Mouse (Mus musculus) urinary bladder, postnatal 4 days (tissue): ENCODE results near the gene Ap1s3.
"Not testable (repeated sequence)": the region's sequence is repeated elsewhere in the genome, so short reads cannot be mapped to it uniquely, and the experiment has no call there.

Experiments used
- DNase-seq, 2 experiments: peaks; one replicate each; pipeline ENCODE4 v3.0.0; 2021 to 2022; ENCODE audit warnings: low spot score in 2 of 2

Gene Ap1s3

GRCm38 (mm10) chr1:79669419-79669974 lies 2.3 kb downstream of the Ap1s3 start:
- no peak for DNase-seq

- peak in 1 of 2 experiments; percentile 29 for DNase-seq
Observed at GRCm38 (mm10) chr1:79664911-79665310, 6.9 kb downstream of the Ap1s3 start.

- no peak for DNase-seq
Observed at GRCm38 (mm10) chr1:79659598-79659997, 12.2 kb downstream of the Ap1s3 start.

- no peak for DNase-seq
Observed at GRCm38 (mm10) chr1:79657411-79657810, 14.4 kb downstream of the Ap1s3 start.

- DNase-seq = no peak
Observed at GRCm38 (mm10) chr1:79655819-79656555, 15.8 kb downstream of the Ap1s3 start.

- DNase-seq = no peak
Observed at GRCm38 (mm10) chr1:79654948-79655347, 16.8 kb downstream of the Ap1s3 start.

- DNase-seq = no peak
Observed at GRCm38 (mm10) chr1:79643411-79644110, 28.2 kb downstream of the Ap1s3 start.

GRCm38 (mm10) chr1:79642680-79643079 lies 29.1 kb downstream of the Ap1s3 start:
- DNase-seq = no peak

GRCm38 (mm10) chr1:79641355-79641754 lies 30.4 kb downstream of the Ap1s3 start:
- DNase-seq = no peak

- peak in 1 of 2 experiments; percentile 32 for DNase-seq
Observed at GRCm38 (mm10) chr1:79640151-79640550, 31.6 kb downstream of the Ap1s3 start.

- no peak for DNase-seq
Observed at GRCm38 (mm10) chr1:79639683-79640082, 32.1 kb downstream of the Ap1s3 start.

GRCm38 (mm10) chr1:79639107-79639506 lies 32.7 kb downstream of the Ap1s3 start:
- DNase-seq = peak in 1 of 2 experiments; percentile 29

- DNase-seq = peak in 1 of 2 experiments; percentile 28
Observed at GRCm38 (mm10) chr1:79637768-79638167, 34.0 kb downstream of the Ap1s3 start.

- no peak for DNase-seq
Observed at GRCm38 (mm10) chr1:79631521-79631920, 40.3 kb downstream of the Ap1s3 start.

GRCm38 (mm10) chr1:79629726-79630125 lies 42.0 kb downstream of the Ap1s3 start:
- DNase-seq = no peak

GRCm38 (mm10) chr1:79626140-79626539 lies 45.6 kb downstream of the Ap1s3 start:
- DNase-seq = no peak

- no peak for DNase-seq
Observed at GRCm38 (mm10) chr1:79619434-79619833, 52.3 kb downstream of the Ap1s3 start.

- DNase-seq = no peak
Observed at GRCm38 (mm10) chr1:79616492-79616891, 55.3 kb downstream of the Ap1s3 start.

- no peak for DNase-seq
Observed at GRCm38 (mm10) chr1:79614456-79614855, 57.3 kb downstream of the Ap1s3 start.

- DNase-seq = not testable (repeated sequence)
Observed at GRCm38 (mm10) chr1:79611271-79611670, 60.5 kb downstream of the Ap1s3 start.

- DNase-seq = not testable (repeated sequence)
Observed at GRCm38 (mm10) chr1:79608856-79609255, 62.9 kb downstream of the Ap1s3 start.

- DNase-seq = no peak
Observed at GRCm38 (mm10) chr1:79602500-79602899, 69.3 kb downstream of the Ap1s3 start.
